Mouse (Mus musculus): Measurements from ENCODE around the gene Pck2.

DNA sequence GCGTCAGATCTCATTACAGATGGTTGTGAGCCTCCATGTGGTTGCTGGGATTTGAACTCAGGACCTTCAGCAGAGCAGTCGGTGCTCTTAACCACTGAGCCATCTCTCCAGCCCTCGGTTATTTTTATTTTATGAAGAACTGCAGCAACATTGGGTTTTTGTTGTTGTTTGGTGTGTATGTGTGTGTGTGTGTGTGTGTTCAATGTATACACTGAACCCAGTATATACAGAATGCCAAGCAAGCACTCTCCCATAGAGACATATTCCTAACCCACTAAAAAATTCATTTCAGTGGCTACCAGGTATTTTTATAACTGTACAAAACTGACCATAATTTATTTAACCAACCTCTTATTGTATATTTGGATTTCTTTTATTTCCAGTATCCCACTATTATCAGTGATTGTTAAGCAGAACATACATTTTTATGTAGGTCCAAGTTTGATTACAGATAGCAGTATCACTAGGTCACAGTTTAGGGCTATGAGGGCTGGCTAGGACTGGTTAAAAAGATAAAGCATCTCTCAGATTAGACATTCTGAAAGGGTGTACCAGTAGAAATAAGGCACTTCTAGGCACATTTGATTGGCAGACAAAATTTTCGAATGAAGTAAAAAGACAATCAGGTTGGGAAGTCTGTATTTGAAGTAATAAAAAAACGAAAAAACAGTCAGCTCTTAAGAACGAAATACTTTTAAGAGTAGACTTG lies 18.8 kb downstream of the Pck2 start:
- TF ChIP-seq POLR2A (IDR thresholded peaks at IDR 0.05; ENCODE audit: extremely low read depth, insufficient read depth, low read length) (no peak), CTCF (IDR thresholded peaks at IDR 0.05; ENCODE audit: extremely low read depth, insufficient read depth, low read length) (no peak)
